Mouse (Mus musculus): ENCODE measurements around the gene Paxbp1.

DNA sequence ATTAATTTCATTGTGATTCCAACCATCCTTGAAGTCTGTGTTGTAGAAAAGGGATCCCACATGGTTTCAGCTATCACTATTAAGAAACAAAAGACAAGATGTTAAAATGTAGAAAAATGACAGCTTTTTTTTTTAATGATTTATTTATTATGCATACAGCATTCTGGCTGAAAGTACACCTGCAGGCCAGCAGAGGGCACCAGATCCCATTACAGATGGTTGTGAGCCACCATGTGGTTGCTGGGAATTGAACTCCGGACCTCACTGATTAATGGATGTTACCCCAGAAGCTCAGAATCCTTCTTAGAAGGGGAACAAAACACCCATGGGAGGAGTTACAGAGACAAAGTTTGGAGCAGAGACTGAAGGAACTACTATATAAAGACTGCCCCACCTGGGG lies 21.0 kb downstream of the Paxbp1 start:
- TF ChIP-seq CTCF (IDR thresholded peaks at IDR 0.05; ENCODE audit: low read depth), result peak; percentile 28
- no peak for TF ChIP-seq EP300 (IDR thresholded peaks at IDR 0.05; ENCODE audit: low read depth)

Data from heart, postnatal 0 days (tissue).